Mouse (Mus musculus) heart, adult 2 months (tissue): Measurements from ENCODE around the gene Map7.

ENCODE experiments used
- CTCF ChIP-seq: fragments of 200-600 bp; IDR thresholded peaks from 2 replicates; pipeline ENCODE4 v1.8.1; 2022; ENCODE audit warnings: antibody characterized with exemption, mild to moderate bottlenecking, moderate library complexity
- POLR2A ChIP-seq: fragments of 200-500 bp; IDR thresholded peaks from 2 replicates; pipeline ENCODE4 v1.6.1; 2011; ENCODE audit warnings: mild to moderate bottlenecking, low read depth, low read length, control low read depth; ENCODE audit not compliant: insufficient read depth

GRCm38 (mm10) chr10:20170605-20171088 lies 22.4 kb downstream of the Map7 start:
- peak; percentile 79 for TF ChIP-seq CTCF
- TF ChIP-seq POLR2A, result no peak
